Mouse (Mus musculus) C2C12 (cell line): ENCODE measurements around the gene Rad51b.

ENCODE experiments used
- CTCF ChIP-seq: IDR thresholded peaks from one replicate; pipeline ENCODE4 v1.5.1; 2011; ENCODE audit not compliant: control insufficient read depth, insufficient read depth, insufficient read length
- MAX ChIP-seq: IDR thresholded peaks from one replicate; pipeline ENCODE4 v1.6.1; 2011; ENCODE audit warnings: mild to moderate bottlenecking, control low read depth
- MYOG ChIP-seq: IDR thresholded peaks from one replicate; pipeline ENCODE4 v1.6.1; 2011; ENCODE audit not compliant: control insufficient read depth, insufficient read length; ENCODE audit errors: extremely low read depth

DNA sequence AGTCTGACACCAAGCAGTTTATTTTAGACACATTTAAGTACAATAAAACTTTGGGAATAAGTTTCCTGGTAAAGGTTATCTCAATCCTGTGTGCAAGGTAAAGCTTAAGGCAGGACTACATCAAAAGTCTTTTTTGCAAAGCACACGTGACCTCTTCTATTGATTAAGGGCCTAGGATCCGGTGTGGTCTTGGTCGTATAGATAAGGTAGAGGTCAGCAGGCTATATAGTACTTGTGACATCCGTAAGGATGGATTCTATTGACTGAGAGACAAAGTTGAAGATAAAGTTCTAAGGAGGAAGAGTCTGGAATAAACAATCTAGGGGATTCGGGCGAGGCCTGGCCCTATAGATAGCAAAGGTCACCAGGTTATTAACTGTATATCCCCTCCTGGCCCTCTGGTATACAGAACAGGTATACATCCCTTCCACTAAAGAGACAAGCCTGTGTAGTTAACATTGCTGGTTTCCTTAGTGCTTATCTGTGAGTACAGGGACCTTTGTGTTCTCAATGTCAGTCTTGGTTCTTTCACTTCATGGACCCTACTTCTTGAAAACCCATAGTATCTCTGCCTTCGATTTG, 471.8 kb downstream of the Rad51b start:
- TF ChIP-seq CTCF (no peak), MAX (no peak), MYOG (no peak)
